Mouse (Mus musculus): Measurements from ENCODE around the gene Clip2. TPM values are rescaled to one million over a fixed set of nuclear protein-coding genes. Genes with fewer than 3 reads are reported as not detected.

Clip2 gene
- total RNA-seq, 4 experiments from 2014 or later, result 92.9 to 105 (median 99.9) TPM

Small RNA genes within 50 kb of the gene (microRNA-seq; reads per million reads assigned to microRNA genes)
- gene Gm26340 (0 reads per million in 2 experiments), gene Mir7228 (0 reads per million in 2 experiments)

Other genes with a start within 250 kb of the Clip2 start
- 100 to 1,000 TPM; 193 to 217 (median 197) TPM for gene Gtf2i, start 237.7 kb downstream of the Clip2 start, total RNA-seq (2022)
- gene Gtf2ird1, start 95.7 kb downstream of the Clip2 start, total RNA-seq (2022), result 10 to 100 TPM; 48.9 to 66.4 (median 52.1) TPM
- under 1 TPM in 2 of 4 experiments, not detected in 2; 0.17 to 0.19 TPM for gene Syna, start 7.7 kb upstream of the Clip2 start, total RNA-seq (2022)
- gene Rfc2, start 28.9 kb upstream of the Clip2 start, total RNA-seq (2022), result 10 to 100 TPM; 54.0 to 67.3 (median 60.3) TPM
- 10 to 100 TPM in 2 of 4 experiments, 1 to 10 TPM in 2; 2.3 to 10.9 (median 6.9) TPM for gene Lat2, start 62.6 kb upstream of the Clip2 start, total RNA-seq (2022)
- gene Eif4h, start 87.1 kb upstream of the Clip2 start, total RNA-seq (2022), result 100 to 1,000 TPM; 311 to 328 (median 321) TPM
- gene Limk1, start 136.2 kb upstream of the Clip2 start, total RNA-seq (2022), result 10 to 100 TPM; 58.8 to 65.9 (median 63.1) TPM
- 10 to 100 TPM in 1 of 4 experiments, 1 to 10 TPM in 3; 8.3 to 10.9 (median 8.8) TPM for gene Eln, start 194.9 kb upstream of the Clip2 start, total RNA-seq (2022)

All from left cerebral cortex, adult 8-10 months (tissue).